Mouse (Mus musculus): ENCODE results near the gene Slc43a2.

Gene Slc43a2

GRCm38 (mm10) chr11:75571126-75571990 is 39.9 kb downstream of the Slc43a2 start:
- DNase-seq (ENCODE audit: low read depth, low spot score): no peak

- DNase-seq (ENCODE audit: low read depth, low spot score): no peak
Measured at GRCm38 (mm10) chr11:75572301-75572791, 40.9 kb downstream of the Slc43a2 start.

GRCm38 (mm10) chr11:75572854-75573650 is 41.6 kb downstream of the Slc43a2 start:
- DNase-seq (ENCODE audit: low read depth, low spot score): peak; percentile 86

- DNase-seq (ENCODE audit: low read depth, low spot score): no peak
Measured at GRCm38 (mm10) chr11:75574378-75575123, 43.1 kb downstream of the Slc43a2 start.

GRCm38 (mm10) chr11:75575560-75576123 is 44.1 kb downstream of the Slc43a2 start:
- DNase-seq (ENCODE audit: low read depth, low spot score): no peak

GRCm38 (mm10) chr11:75578609-75579008 is 47.1 kb downstream of the Slc43a2 start:
- DNase-seq (ENCODE audit: low read depth, low spot score): no peak

GRCm38 (mm10) chr11:75581495-75582149 is 50.1 kb downstream of the Slc43a2 start:
- DNase-seq (ENCODE audit: low read depth, low spot score): peak; percentile 70

GRCm38 (mm10) chr11:75583521-75583920 is 52.0 kb downstream of the Slc43a2 start:
- no peak for DNase-seq (ENCODE audit: low read depth, low spot score)

GRCm38 (mm10) chr11:75585061-75585460 is 53.6 kb downstream of the Slc43a2 start:
- DNase-seq (ENCODE audit: low read depth, low spot score): no peak

- no peak for DNase-seq (ENCODE audit: low read depth, low spot score)
Measured at GRCm38 (mm10) chr11:75585978-75586377, 54.5 kb downstream of the Slc43a2 start.

GRCm38 (mm10) chr11:75586963-75587362 is 55.5 kb downstream of the Slc43a2 start:
- DNase-seq (ENCODE audit: low read depth, low spot score): no peak

GRCm38 (mm10) chr11:75587493-75588284 is 56.2 kb downstream of the Slc43a2 start, which contains the start of gene Pitpna:
Gene Pitpna, plus strand, starts transcription at chr11:75588097.
- DNase-seq (ENCODE audit: low read depth, low spot score): peak; percentile 91

- DNase-seq (ENCODE audit: low read depth, low spot score): peak; percentile 46
Measured at GRCm38 (mm10) chr11:75588285-75588941, 56.9 kb downstream of the Slc43a2 start.

GRCm38 (mm10) chr11:75592612-75593011 is 61.1 kb downstream of the Slc43a2 start:
- DNase-seq (ENCODE audit: low read depth, low spot score): no peak

GRCm38 (mm10) chr11:75594431-75594830 is 62.9 kb downstream of the Slc43a2 start:
- no peak for DNase-seq (ENCODE audit: low read depth, low spot score)

- DNase-seq (ENCODE audit: low read depth, low spot score): no peak
Measured at GRCm38 (mm10) chr11:75595404-75595803, 63.9 kb downstream of the Slc43a2 start.

- DNase-seq (ENCODE audit: low read depth, low spot score): no peak
Measured at GRCm38 (mm10) chr11:75595816-75596215, 64.3 kb downstream of the Slc43a2 start.

GRCm38 (mm10) chr11:75596726-75597255 is 65.3 kb downstream of the Slc43a2 start:
- DNase-seq (ENCODE audit: low read depth, low spot score): no peak

GRCm38 (mm10) chr11:75598004-75598403 is 66.5 kb downstream of the Slc43a2 start:
- DNase-seq (ENCODE audit: low read depth, low spot score): no peak

Data from R1 (cell line).